Comparison of ENCODE assay signal across 16 mouse cellular contexts in the genomic region with DNA sequence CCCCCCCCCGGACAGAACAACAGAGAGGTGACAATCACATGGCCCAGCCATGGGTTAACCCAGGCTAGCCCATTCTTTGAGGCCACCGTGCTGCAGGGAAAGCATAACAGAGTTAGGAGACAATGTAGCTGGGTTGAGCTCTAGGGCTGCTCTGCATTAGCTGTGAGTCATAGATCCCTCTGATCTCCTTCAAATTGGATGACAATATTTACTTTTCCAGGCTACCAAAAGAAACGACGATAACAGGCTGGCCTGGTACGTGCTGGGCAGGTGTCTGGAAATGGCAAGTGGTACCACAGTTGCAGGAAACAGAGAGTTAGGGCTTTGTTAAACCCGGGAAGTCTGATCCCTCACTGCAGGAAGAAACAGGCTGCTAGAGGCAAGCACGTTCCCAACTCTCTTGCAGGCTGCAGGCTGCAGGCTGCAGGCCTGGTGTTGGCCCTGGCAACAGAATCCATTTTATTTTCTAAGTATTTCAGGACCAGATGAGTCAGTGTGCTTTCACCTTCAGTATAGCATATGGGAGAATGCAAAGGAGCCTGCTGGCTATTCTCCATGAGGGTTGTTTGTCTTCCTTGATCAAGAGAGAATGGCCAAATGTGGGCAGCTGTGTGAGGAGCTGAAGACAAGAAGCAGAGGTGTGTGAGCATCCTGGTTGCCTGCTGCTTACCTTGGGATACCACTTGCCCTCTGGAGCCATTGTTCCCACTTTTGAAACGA.
DNase-seq lines count a peak whose midpoint lies in the region; ATAC-seq and TF ChIP-seq lines count a peak whose summit lies in the region.
"Had no signal": no experiment of that assay in that cellular context is flagged by ENCODE, and none has a peak within 500 bp of the region (broad histone marks: within the 10 kb centered on the region; RNA-seq: fewer than 3 reads in every experiment).

No protein-coding gene starts in this region.

- H3K36me3 ChIP-seq in heart, postnatal 0 days (replicated peaks; ENCODE audit: control insufficient read depth, insufficient read depth, low read length): no peaks in the 10 kb centered on the region
- H3K36me3 ChIP-seq in heart, adult 2 months (ENCODE audit: control insufficient read depth, insufficient read depth, low read length): no peaks in the 10 kb centered on the region
- H3K36me3 ChIP-seq in lung, embryonic 14.5 days (ENCODE audit: insufficient read depth): no peaks in the 10 kb centered on the region
- H3K36me3 ChIP-seq: limb, embryonic 13.5 days; liver, embryonic 15.5 days had no signal

- intact Hi-C loops in heart, adult 2 months (cut with DNase I): loop anchor here (5.0 kb wide), 1 partner anchor 248 kb away; no protein-coding TSS in a partner anchor

- H3K4me3 ChIP-seq in heart, postnatal 0 days (ENCODE audit: low read depth, low read length): no peak overlapping the region
- no peak overlapping the region for H3K4me3 ChIP-seq in heart, adult 2 months
- H3K4me3 ChIP-seq in lung, embryonic 14.5 days (ENCODE audit: low read depth, low read length): no peak overlapping the region
- no peak overlapping the region for H3K4me3 ChIP-seq in olfactory bulb, adult 2 months (ENCODE audit: insufficient read depth, low read depth, low read length)
- H3K4me3 ChIP-seq: forebrain, embryonic 13.5 days; limb, embryonic 13.5 days; liver, embryonic 15.5 days had no signal

- no peak for TF ChIP-seq CTCF in heart, postnatal 0 days (IDR thresholded peaks at IDR 0.05; ENCODE audit: low read depth)
- no peak for TF ChIP-seq CTCF in heart, adult 2 months (IDR thresholded peaks at IDR 0.05)
- no peak for TF ChIP-seq CTCF in lung, embryonic 14.5 days (IDR thresholded peaks at IDR 0.05; ENCODE audit: low read depth)
- no peak for TF ChIP-seq CTCF in olfactory bulb, adult 2 months (IDR thresholded peaks at IDR 0.05; ENCODE audit: insufficient read depth, low read depth, low read length)

- 50% methylated on average over 8 of the region's 8 CpGs for WGBS in heart, postnatal 0 days
- 40% methylated on average over 8 of the region's 8 CpGs for WGBS in heart, adult 2 months
- WGBS in lung, embryonic 14.5 days: 51% methylated on average over 8 of the region's 8 CpGs
- WGBS in olfactory bulb, adult 2 months: 56% methylated on average over 8 of the region's 8 CpGs

- H3K9ac ChIP-seq in heart, postnatal 0 days (replicated peaks; ENCODE audit: low read depth, low read length): no peak overlapping the region
- no peak overlapping the region for H3K9ac ChIP-seq in heart, adult 2 months (ENCODE audit: low read depth, low read length)
- H3K9ac ChIP-seq in lung, embryonic 14.5 days: no peak overlapping the region
- H3K9ac ChIP-seq: forebrain, embryonic 13.5 days; limb, embryonic 13.5 days; liver, embryonic 15.5 days had no signal

- 0 out of 2 replicates have a peak, but pooled peaks cover 9% of the 10 kb centered on the region for H3K27me3 ChIP-seq in heart, postnatal 0 days (ENCODE audit: control insufficient read depth, insufficient read depth, low read length)
- H3K27me3 ChIP-seq in heart, adult 2 months (ENCODE audit: control insufficient read depth, insufficient read depth, low read length): no peaks in the 10 kb centered on the region
- no peaks in the 10 kb centered on the region for H3K27me3 ChIP-seq in lung, embryonic 14.5 days (ENCODE audit: insufficient read depth, low read length)
- H3K27me3 ChIP-seq: forebrain, embryonic 13.5 days; liver, embryonic 15.5 days had no signal

- ATAC-seq in heart, postnatal 0 days (ENCODE audit: insufficient read depth, low read depth): peak; percentile 40
- peak; percentile 71; the same call in 1 of the 2 replicates for ATAC-seq in lung, embryonic 14.5 days (ENCODE audit: insufficient read depth)
- no peak for ATAC-seq in megakaryocyte-erythroid progenitor cell, adult 5-6 weeks (replicated peaks; ENCODE audit: low FRiP score, low TSS enrichment, poor library complexity, severe bottlenecking)
- ATAC-seq: forebrain, embryonic 13.5 days; hindbrain, postnatal 0 days had no signal

- TF ChIP-seq POLR2A in heart, adult 2 months (IDR thresholded peaks at IDR 0.05; ENCODE audit: insufficient read depth, low read depth, low read length): no peak
- TF ChIP-seq POLR2A in olfactory bulb, adult 2 months (IDR thresholded peaks at IDR 0.05; ENCODE audit: insufficient read depth, low read depth, low read length): no peak

- TF ChIP-seq EP300 in heart, postnatal 0 days (IDR thresholded peaks at IDR 0.05; ENCODE audit: low read depth): no peak
- TF ChIP-seq EP300 in heart, adult 2 months (IDR thresholded peaks at IDR 0.05; ENCODE audit: insufficient read depth, low read depth, low read length): no peak

- H3K79me2 ChIP-seq in heart, adult 2 months (replicated peaks; ENCODE audit: control insufficient read depth, insufficient read depth, low read length): no peaks in the 10 kb centered on the region

- no peak overlapping the region for H3K27ac ChIP-seq in heart, postnatal 0 days (ENCODE audit: low read depth)
- H3K27ac ChIP-seq in heart, adult 2 months: no peak overlapping the region
- no peak overlapping the region; the same call in 1 of the 2 replicates for H3K27ac ChIP-seq in lung, embryonic 14.5 days (ENCODE audit: low read depth)
- peak overlapping the region; percentile 50 for H3K27ac ChIP-seq in olfactory bulb, adult 2 months (ENCODE audit: insufficient read depth, low read depth, low read length)
- H3K27ac ChIP-seq: hindbrain, postnatal 0 days; limb, embryonic 13.5 days; liver, embryonic 15.5 days had no signal

- no peak for DNase-seq in heart, postnatal 0 days (ENCODE audit: low spot score)
- DNase-seq in heart, adult 2 months: no peak
- DNase-seq in lung, embryonic 14.5 days: no peak
- no peak for DNase-seq in lung, adult 18-20 months
- peak; percentile 73 for DNase-seq in brain, adult 2 months (ENCODE audit: low read depth, low spot score)
- DNase-seq in thymus, postnatal 36 days: no peak
- DNase-seq: cerebellum, adult 11-12 months; gastrocnemius, postnatal 10 days; heart, postnatal 36 days; retina, postnatal 1 day had no signal

- no peaks in the 10 kb centered on the region for H3K9me3 ChIP-seq in heart, postnatal 0 days (replicated peaks; ENCODE audit: control insufficient read depth, low read length)
- H3K9me3 ChIP-seq in lung, embryonic 14.5 days (ENCODE audit: low read depth, low read length): no peaks in the 10 kb centered on the region
- H3K9me3 ChIP-seq: forebrain, embryonic 13.5 days; limb, embryonic 13.5 days; liver, embryonic 15.5 days had no signal

- H3K4me2 ChIP-seq in heart, postnatal 0 days (ENCODE audit: low read depth, low read length): no peak overlapping the region
- no peak overlapping the region for H3K4me2 ChIP-seq in lung, embryonic 14.5 days
- H3K4me2 ChIP-seq: forebrain, embryonic 13.5 days; limb, embryonic 13.5 days; liver, embryonic 15.5 days had no signal

- H3K4me1 ChIP-seq in heart, postnatal 0 days (ENCODE audit: control insufficient read depth, insufficient read depth): no peaks in the 10 kb centered on the region
- H3K4me1 ChIP-seq in heart, adult 2 months (ENCODE audit: control insufficient read depth, insufficient read depth, low read length): no peaks in the 10 kb centered on the region
- H3K4me1 ChIP-seq in lung, embryonic 14.5 days (ENCODE audit: insufficient read depth): no peaks in the 10 kb centered on the region; the same call in 1 of the 2 replicates
- H3K4me1 ChIP-seq in olfactory bulb, adult 2 months (ENCODE audit: control insufficient read depth, insufficient read depth, low read length): peaks cover 30% of the 10 kb centered on the region
- H3K4me1 ChIP-seq: liver, embryonic 15.5 days had no signal
